Mouse (Mus musculus) hindbrain, postnatal 0 days (tissue): ENCODE results near the gene Pex26. TPM values are rescaled to one million over a fixed set of nuclear protein-coding genes. Genes with fewer than 3 reads are reported as not detected.

Source experiments
- ATAC-seq: fragments of 200-750 bp; cut with Nextera tagmentation; 2 replicates; pipeline ENCODE4 v1.8.0; 2017; ENCODE audit warnings: mild to moderate bottlenecking, moderate TSS enrichment, moderate library complexity
- DNase-seq: peaks from one replicate; pipeline ENCODE4 v3.0.0-alpha.2; 2015; ENCODE audit warnings: low spot score
- H3K27ac ChIP-seq: fragments of 300-500 bp; sonication (generic); 2 replicates; pipeline ENCODE4 v1.5.1; 2014; ENCODE audit warnings: mild to moderate bottlenecking
- H3K27me3 ChIP-seq: fragments of 300-500 bp; sonication (generic); 2 replicates; pipeline ENCODE4 v1.6.1; 2014; ENCODE audit warnings: low read length, mixed read lengths; ENCODE audit not compliant: insufficient read depth
- H3K36me3 ChIP-seq: fragments of 300-500 bp; sonication (generic); 2 replicates; pipeline ENCODE4 v1.6.1; 2014; ENCODE audit warnings: low read length, mixed read lengths; ENCODE audit not compliant: insufficient read depth
- H3K4me1 ChIP-seq: fragments of 300-500 bp; sonication (generic); 2 replicates; pipeline ENCODE4 v1.6.1; 2014; ENCODE audit warnings: antibody characterized with exemption, low read length, mixed read lengths; ENCODE audit not compliant: insufficient read depth
- H3K4me2 ChIP-seq: fragments of 300-500 bp; sonication (generic); 2 replicates; pipeline ENCODE4 v1.6.1; 2014; ENCODE audit warnings: low read depth, mild to moderate bottlenecking, low read length, moderate library complexity, mixed read lengths
- H3K4me3 ChIP-seq: fragments of 300-500 bp; sonication (generic); 2 replicates; pipeline ENCODE4 v1.5.1; 2014; ENCODE audit warnings: low read length
- H3K9ac ChIP-seq: fragments of 300-500 bp; sonication (generic); replicated peaks from 2 replicates; pipeline ENCODE4 v1.6.1; 2014; ENCODE audit warnings: mild to moderate bottlenecking, low read length, moderate library complexity, mixed read lengths
- H3K9me3 ChIP-seq: fragments of 300-500 bp; sonication (generic); 2 replicates; pipeline ENCODE4 v1.6.1; 2016; ENCODE audit warnings: low read length, mixed read lengths
- CTCF ChIP-seq: IDR thresholded peaks from 2 replicates; pipeline ENCODE4 v1.5.1; 2016; ENCODE audit warnings: antibody characterized with exemption, control low read depth, low read depth
- WGBS: fragments of 180-500 bp; shearing (Covaris S2); extraction: QIAGEN DNeasy Blood & Tissue Kit; methylation state at CpG from one replicate; pipeline ENCODE4 v1.1.7; 2014; 5-methylcytosine and 5-hydroxymethylcytosine counted together
- polyA plus RNA-seq: library from polyadenylated mRNA; unstranded; fragments of >200 nt; fragmentation: Nextera tagmentation; extraction: Ambion mirVana; gene quantifications from 2 replicates; pipeline ENCODE4 v1.2.1, GENCODE M21; 2015
- total RNA-seq: library from RNA; depleted of rRNA; stranded (reverse); fragments of >200 nt; gene quantifications from 2 replicates; pipeline ENCODE4 v1.2.3, GENCODE M21; 2014

Gene Pex26
- total and polyA plus RNA-seq, 2 experiments from 2014 or later: 11.2 to 23.3 TPM

- Histone ChIP-seq H3K27ac (no peak overlapping the region), H3K9ac (no peak overlapping the region), H3K4me2 (no peak overlapping the region), H3K9me3 (no peaks in the 10 kb centered on the region), H3K4me3 (no peak overlapping the region), H3K36me3 (peaks cover 34% of the 10 kb centered on the region), H3K4me1 (no peaks in the 10 kb centered on the region), H3K27me3 (no peaks in the 10 kb centered on the region)
- ATAC-seq: no peak
- WGBS: 80% methylated on average over 11 of the region's 11 CpGs
- no peak for DNase-seq
- no peak for TF ChIP-seq CTCF
These were observed 8.0 kb downstream of the Pex26 start for GRCm38 (mm10) chr6:121191261-121192009.

GRCm38 (mm10) chr6:121194061-121194955 lies 10.8 kb downstream of the Pex26 start:
- Histone ChIP-seq H3K4me3 (no peak overlapping the region), H3K9ac (no peak overlapping the region), H3K9me3 (no peaks in the 10 kb centered on the region), H3K4me1 (no peaks in the 10 kb centered on the region), H3K4me2 (no peak overlapping the region), H3K27me3 (no peaks in the 10 kb centered on the region), H3K36me3 (peaks cover 26% of the 10 kb centered on the region), H3K27ac (no peak overlapping the region)
- ATAC-seq (peak; percentile 34; the same call in 1 of the 2 replicates), DNase-seq (no peak)
- no peak for TF ChIP-seq CTCF
- WGBS: 46% methylated on average over 13 of the region's 13 CpGs

GRCm38 (mm10) chr6:121194956-121195731 lies 11.7 kb downstream of the Pex26 start:
- ATAC-seq (no peak), DNase-seq (no peak)
- Histone ChIP-seq H3K4me2 (no peak overlapping the region), H3K4me1 (no peaks in the 10 kb centered on the region), H3K27me3 (no peaks in the 10 kb centered on the region), H3K27ac (no peak overlapping the region), H3K9ac (no peak overlapping the region), H3K36me3 (peaks cover 22% of the 10 kb centered on the region), H3K9me3 (no peaks in the 10 kb centered on the region), H3K4me3 (no peak overlapping the region)
- WGBS: 82% methylated on average over 14 of the region's 14 CpGs
- no peak for TF ChIP-seq CTCF

GRCm38 (mm10) chr6:121197807-121198365 lies 14.4 kb downstream of the Pex26 start:
- ATAC-seq: no peak
- H3K9me3 ChIP-seq: no peaks in the 10 kb centered on the region
- no peak overlapping the region for H3K4me3 ChIP-seq
- no peaks in the 10 kb centered on the region for H3K4me1 ChIP-seq
- no peak overlapping the region for H3K4me2 ChIP-seq
- no peak overlapping the region for H3K27ac ChIP-seq
- H3K36me3 ChIP-seq: peaks cover 8% of the 10 kb centered on the region
- no peak for TF ChIP-seq CTCF
- no peak for DNase-seq
- H3K27me3 ChIP-seq: no peaks in the 10 kb centered on the region
- H3K9ac ChIP-seq: no peak overlapping the region
- 80% methylated on average over 9 of the region's 9 CpGs for WGBS

GRCm38 (mm10) chr6:121200458-121200857 lies 17.0 kb downstream of the Pex26 start:
- Histone ChIP-seq H3K9ac (no peak overlapping the region), H3K27me3 (no peaks in the 10 kb centered on the region), H3K9me3 (no peaks in the 10 kb centered on the region), H3K27ac (no peak overlapping the region), H3K4me3 (no peak overlapping the region), H3K36me3 (peaks cover 3% of the 10 kb centered on the region; the same call in 1 of the 2 replicates), H3K4me2 (no peak overlapping the region), H3K4me1 (no peaks in the 10 kb centered on the region)
- DNase-seq: no peak
- no peak for TF ChIP-seq CTCF
- no peak for ATAC-seq
- WGBS: 91% methylated on average over 4 of the region's 4 CpGs

GRCm38 (mm10) chr6:121202026-121202425 lies 18.6 kb downstream of the Pex26 start:
- TF ChIP-seq CTCF: no peak
- Histone ChIP-seq H3K9ac (no peak overlapping the region), H3K4me1 (no peaks in the 10 kb centered on the region), H3K4me3 (no peak overlapping the region), H3K9me3 (no peaks in the 10 kb centered on the region), H3K4me2 (no peak overlapping the region), H3K36me3 (no peaks in the 10 kb centered on the region), H3K27me3 (no peaks in the 10 kb centered on the region), H3K27ac (no peak overlapping the region)
- DNase-seq (no peak), ATAC-seq (no peak)
- 74% methylated on average over 5 of the region's 5 CpGs for WGBS
